Mouse (Mus musculus) telencephalon, adult 2 months (tissue): ENCODE data around the gene Ncl.

ENCODE experiments used
- DNase-seq: peaks from one replicate; pipeline ENCODE4 v3.0.0-alpha.2; 2011; ENCODE audit warnings: low read depth, low spot score

The Ncl gene

DNA sequence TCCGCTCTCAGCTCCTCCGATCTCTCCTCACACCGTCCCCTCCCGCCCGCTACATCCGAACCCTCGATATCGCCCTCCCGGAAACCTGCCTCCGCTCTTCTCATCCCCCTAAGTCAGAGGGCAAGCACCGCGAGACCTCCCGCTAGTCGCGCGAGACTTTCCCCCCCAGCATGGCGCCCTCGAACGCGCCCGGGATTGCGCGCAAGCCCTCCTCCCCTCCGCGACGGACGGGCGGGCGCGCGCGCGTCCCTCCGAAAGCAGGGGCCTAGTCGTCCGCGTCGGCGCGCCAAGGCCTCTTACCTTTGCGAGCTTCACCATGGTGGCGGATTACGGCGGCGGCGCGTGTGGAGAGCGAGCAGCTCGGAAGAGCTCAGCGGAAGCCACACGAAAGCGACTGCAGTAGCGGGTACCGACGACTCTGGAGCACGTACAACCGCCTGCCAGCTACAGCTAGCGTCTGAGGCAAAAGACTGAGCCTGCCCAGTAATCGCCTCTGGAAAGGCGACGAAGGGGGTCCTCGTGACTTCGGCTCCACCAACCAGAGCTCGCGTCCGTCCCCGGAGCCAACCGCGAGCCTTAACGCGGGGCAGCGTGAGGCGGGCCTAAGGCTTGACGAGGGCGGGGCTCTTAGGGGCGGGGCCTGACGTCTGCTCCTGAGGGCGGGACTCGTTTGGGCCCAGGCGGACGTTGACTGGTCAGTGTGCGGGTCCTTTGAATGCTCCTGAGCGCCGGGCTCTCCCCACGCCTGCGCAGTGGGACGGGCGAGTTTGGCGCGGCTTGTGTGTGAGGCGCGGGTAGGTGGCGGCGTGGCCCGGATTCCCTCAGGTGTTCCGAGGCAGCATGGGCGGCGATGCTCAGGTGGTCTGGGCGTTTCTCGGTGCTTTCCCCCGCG, at the start of gene Ncl:
Gene Ncl (minus strand): TSS at position 495 of the 892 bp plus-strand sequence.
- peak; percentile 98 for DNase-seq

DNA sequence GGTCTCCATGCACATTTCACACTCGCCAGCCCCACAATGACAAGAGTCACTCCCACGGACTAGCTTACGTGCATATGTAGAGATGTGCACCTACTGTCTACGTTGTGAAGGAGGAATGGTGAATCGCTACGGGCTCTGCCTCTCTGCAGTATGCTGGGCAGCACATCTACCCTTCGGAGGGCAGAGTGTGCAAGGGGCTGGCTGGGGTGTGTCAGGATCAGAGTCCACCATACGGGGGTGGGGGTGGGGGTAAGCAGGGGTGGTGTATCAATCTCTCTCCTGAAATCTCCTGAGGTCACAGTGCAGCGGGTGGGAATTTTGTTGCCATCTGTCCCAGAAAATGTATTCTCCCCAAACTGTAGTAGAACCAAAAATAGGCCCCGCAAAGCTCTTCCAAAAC, 49.3 kb upstream of the Ncl start:
- DNase-seq: no peak

DNA sequence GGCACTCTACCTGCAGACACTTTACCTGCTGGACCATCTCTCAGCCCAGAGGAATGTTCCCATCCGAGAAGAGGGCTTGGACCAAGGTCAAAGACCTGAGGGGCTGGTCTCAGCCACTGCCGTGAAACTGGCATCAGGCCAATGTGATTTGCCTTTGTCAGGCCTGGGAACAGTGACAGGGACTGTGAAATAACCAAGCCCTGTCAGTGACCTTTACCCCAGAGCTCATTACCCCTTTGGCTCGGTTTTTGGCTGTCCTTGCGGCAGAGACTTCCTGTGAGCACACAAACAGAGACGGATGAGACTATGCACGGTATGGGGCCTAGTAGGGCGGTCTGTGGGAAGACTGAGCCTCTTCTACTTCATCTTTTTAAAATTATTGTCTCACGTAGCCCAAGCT, 47.7 kb upstream of the Ncl start:
- DNase-seq: no peak

DNA sequence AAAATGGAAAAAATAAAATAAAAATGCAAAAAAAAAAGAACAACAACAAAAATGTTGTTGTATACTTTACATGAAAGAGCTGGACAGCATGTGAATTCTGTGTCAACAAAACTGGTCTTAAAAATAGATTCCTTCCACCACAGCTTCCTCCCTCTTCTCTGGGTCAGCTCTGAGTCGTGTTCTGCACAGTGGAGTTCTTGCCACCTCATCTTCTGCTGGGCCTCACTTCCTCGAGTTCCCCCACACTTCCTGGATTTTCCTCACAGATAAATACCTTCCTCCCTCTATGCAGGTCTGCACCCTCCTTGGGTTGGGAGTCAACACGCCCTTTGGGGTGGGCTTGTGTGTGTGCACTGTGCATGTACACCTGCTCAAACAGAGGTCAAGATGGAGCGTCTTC, 47.1 kb upstream of the Ncl start:
- DNase-seq: no peak

DNA sequence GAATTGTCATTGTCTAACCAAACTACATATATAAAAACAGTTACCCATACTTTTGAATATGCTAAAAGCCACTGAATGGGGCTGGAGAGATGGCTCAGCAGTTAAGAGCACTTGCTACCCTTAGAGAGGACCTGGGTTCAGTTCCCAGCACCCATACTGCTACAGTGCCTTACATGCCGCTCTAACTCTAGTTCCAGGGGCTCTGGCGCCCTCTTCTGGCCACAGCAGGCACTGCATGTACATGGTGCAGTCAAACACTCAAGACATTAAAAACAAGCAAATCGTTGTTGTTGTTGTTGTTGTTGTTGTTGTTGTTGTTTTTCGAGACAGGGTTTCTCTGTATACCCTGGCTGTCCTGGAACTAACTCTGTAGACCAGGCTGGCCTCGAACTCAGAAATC, 45.6 kb upstream of the Ncl start:
- no peak for DNase-seq

DNA sequence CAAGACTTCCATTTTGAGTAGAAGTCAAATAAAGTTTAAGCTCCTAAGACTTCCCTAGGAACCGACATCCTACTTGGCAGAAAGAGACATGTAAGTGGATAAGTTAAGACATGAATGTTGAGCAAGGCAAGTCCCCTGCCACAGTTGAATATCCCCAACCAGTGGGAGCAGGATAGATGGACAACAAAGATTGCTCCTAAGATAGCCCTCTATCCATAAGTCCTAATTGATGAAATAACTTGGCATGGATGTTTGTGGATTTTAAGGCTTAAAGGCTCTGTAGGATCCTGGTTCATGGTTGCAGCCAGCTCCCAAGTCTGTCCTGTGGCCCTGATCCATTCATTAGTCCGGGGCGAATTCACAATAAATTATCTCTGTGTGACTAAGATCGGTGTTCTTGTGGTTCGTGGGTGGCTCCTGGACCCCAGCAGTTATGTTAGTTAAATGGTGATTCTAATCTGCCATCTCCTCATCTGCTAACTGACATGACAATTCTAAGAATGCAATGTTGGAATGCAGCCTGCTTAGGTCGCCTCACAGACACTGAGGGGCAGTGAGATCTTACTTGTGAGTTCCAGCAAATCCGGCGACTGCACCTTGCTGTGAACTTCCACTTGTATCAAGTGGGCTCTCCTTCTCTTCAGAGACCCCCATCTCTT, 41.0 kb upstream of the Ncl start:
- no peak for DNase-seq

DNA sequence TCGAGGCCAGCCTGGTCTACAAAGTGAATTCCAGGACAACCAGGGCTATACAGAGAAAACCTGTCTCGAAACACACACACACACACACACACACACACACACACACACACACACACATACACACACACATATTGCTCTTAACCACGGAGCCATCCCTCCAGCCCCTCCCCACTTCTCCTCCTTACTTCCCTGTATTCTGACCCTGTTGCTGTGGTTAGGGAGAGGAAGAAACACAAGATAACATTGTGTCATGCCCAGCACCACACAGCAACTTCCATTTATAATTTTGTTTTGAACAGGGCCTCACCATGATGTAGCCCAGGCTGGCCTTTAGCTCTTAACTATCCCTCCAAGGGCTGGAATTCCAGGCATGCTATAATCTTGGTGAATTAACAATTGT, 40.1 kb upstream of the Ncl start:
- DNase-seq: no peak

DNA sequence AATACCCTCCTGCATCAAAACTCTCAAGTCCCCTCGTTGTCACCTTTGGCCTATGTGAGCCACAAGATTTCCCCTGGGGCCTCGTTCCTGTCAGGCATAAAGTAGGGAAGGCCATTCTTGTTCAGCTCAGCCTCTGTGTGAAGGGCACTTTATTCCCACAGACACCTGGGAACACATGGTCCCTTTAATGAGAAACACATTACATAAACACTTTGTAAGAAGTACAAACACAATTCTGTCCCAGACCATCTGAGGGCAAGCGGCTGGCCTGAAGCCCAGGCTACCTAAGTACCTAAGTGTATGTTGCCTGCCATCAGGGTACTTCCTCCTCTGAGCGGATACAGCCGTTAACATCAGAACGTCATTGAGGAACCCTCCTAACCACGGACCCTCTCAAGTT, 39.0 kb upstream of the Ncl start:
- no peak for DNase-seq

DNA sequence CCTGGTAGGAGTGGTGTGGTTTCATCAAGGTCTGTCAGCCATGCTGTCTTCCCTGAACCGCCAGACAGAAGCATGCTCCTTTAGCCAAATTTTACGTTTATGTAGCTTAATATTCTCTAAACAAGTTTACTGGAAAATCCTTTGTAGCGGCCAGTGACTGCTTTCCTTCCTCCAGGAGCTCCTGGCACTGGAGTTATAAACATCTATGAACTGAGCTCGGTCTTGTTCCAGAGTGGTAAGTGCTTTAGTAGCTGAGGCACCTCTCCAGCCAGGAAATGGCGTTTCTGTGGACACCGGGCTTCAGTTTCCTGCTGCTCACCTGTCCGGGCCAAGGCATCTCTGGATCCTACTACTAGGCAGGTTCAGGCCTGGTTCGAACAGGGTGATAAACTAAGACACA, 38.4 kb upstream of the Ncl start:
- no peak for DNase-seq

DNA sequence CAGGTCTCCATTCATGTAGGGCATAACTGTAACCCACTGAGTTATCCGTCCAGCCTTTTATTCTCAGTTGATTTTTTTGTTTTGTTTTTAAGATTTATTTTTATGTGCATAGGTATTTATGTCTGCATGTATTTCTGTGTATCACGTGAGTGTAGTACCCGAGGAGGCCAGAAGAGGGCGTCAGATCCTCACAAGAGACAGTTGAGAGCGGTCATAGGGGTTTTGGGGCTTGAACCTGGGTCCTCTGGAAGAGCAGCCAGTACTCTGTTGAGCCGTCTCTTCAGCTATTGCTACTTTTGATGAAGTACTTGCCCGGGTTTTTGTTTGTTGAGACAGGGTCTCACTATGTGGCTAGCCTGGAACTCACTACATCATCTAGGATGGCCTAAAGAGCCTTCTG, 36.7 kb upstream of the Ncl start:
- DNase-seq: no peak

DNA sequence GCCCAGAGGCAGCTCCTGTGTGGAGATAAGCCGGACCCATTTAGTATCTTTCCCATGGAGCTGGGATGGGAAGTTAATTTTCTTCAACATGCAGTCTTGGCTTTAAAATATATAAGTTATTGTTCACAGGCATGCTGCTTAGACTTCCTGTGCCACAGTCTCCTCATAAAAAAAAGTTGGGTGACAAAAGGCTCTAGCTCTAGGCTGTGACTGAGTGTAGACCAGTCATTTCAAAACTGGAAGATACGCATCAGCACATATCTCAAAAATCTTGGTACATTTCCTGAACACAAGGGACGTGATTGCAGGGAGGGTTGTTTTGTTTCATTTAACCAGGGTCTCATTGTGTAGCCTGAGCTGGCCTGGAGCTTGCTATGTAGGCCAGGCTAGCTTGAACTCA, 35.0 kb upstream of the Ncl start:
- DNase-seq: no peak

DNA sequence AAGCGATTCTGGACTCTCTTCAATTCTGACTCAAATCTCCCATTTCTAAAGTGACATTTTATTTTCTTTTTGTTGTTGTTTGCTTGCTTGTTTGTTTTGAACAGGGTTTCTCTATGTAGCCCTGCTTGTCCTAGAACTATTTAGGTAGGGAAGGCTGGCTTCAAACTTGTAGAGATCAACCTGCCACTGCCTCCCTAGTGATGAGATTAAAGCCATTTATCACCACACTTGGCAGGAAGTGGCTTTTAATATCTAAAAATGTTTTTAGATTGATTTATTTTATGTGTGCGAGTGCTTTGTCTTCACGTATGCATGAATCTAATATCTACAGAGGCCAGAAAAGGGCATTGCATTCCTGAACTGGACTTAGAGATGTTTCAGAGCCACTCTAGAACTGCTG, 34.0 kb upstream of the Ncl start:
- DNase-seq: no peak

DNA sequence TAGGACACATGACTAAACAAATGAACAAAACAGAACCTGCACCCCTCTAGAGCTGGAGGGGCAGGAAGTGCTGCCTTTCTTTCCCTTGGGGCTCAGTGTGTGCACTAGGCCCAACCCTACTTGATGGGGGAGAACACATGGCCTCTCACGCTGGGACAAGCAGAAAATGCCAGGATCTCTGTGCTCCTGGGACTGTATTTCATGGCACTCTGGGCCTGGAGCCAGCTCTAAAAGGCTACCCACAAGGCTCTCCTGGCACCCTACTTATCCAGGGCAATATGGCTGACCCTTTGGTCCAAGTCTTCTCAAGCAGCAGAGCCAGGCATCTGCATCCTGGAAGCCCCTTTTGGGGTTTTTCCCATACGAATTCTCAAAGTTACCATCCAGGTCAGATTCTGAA, 32.2 kb upstream of the Ncl start:
- no peak for DNase-seq

DNA sequence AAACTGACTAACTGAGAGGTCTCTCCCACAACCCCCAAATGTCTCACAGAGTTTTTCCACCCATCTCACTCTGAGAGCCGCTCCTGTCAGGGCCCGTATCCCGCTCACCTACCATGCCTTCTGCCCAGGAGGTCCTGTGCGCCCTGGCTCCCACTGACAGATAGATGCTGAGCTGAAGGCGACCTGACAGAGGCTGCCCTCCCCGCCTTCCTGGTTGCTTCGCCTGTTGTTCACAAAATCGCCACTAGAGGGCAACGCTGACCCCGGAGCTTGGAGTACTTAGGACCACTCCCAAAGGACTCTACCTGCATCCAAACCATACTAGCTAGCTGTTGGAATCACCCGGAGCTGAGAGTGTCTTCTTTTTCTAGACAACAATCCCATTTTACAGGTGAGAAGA, 30.0 kb upstream of the Ncl start:
- DNase-seq: no peak

DNA sequence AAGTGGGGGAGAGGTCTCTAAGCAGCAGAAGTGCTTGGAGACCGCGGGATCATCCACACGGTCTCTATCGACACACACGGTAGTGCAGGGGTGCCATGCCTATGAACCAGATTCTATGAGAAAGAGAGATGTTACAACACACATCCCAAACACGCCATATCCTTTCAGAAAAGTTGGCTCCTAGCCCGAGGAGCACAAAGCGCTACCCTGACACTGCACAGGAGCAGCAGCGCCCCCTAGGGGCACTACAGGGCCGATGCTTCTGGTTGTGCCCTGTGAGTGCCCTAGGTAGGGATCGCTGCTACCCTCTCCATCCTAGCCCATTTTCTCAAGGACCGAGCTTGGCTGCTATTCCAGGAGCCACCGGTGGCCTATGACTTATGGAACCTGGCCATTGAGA, 21.8 kb upstream of the Ncl start:
- no peak for DNase-seq

DNA sequence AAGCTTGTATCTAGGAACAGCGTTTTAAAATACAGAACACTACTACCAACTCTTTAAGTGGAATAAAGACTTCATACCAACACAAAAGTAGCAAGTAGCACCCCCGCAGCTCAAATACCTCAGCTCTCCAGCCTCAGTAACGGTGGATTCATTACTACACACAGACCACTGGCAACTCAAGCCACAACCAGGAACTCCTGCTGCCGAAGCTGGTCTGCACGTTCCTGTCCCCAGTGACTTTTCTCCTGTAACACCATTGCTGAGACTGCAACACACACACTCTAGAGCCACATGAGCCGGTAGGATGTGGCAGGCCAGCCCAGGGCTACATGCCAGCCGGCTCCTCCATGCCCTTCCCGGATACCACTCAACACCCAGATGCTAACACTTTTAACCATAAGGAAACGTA, 20.0 kb upstream of the Ncl start:
- DNase-seq: no peak

DNA sequence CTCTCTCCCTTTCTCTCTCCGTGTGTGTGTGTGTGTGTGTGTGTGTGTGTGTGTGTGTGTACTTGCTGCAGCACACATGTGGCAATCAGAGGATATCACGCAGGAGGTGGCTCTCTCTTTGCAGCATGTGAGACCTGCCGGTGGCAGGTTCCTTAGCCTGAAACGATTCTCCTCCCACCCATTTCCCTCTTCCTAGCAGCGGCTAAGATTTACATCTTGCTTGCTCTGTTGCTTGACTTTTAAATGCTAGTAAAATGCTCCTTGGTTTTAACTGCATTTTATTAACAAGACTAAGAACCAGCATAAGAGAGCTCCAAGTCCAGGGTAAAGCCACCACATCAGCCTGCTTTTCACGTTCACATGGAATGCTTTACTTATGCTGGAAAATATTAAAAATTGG, 19.5 kb upstream of the Ncl start:
- DNase-seq: peak; percentile 58

DNA sequence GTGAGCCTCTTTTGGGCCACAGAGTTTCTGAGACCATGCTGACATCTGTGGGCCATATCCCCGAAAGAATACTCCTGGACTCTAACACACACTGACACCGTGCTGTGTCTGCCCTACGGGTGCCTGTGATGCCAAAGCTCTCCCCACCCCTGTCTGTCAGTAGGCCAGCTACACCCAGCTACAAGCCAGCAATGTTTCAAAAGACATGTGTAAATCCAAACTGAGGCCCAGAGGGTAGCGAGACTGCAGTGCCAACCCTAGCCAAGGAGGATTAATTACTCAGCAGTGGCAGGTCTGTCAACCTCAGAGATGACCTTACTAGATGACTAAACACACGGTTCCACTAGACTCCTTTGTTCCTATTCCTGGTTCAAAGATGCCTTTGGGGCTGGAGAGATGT, 17.2 kb upstream of the Ncl start:
- no peak for DNase-seq

DNA sequence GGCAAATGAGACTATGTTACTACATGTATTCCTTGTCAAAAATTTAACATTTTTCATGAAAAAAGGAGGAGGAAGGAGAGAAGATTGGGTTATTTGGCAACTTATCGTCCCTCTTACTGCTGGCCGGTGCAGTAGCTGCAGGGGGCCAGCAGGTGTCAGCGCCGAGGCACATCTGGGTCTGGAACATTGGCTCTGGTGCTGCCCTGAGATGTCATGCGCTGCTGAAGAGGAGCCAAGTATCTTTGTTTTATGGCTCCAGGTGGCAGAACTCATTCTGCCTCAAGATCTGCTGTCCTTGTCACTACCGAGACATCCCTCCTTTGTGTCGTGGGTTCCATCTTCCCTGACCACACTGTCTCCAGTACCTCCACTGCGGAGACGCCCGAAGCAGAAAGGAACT, 12.8 kb upstream of the Ncl start:
- DNase-seq: no peak

DNA sequence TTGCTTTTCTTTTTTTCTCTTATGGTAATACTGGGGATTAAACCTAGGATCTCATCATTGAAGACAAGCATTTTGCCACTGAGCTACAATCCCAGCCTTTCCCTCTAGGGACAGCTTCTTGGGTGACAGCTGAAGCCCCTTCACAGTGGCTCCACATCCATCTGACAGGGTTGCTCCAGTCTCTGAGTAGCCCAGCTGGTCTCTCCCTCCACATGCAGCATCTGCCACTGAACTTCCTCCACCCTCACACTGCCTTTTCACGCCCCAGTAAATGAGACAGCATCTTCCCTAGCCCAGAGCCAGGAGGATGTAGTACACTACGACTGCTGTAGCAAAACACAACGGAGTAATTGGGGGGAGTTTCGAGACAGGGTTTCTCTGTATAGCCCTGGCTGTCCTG, 8.9 kb upstream of the Ncl start:
- DNase-seq: no peak

DNA sequence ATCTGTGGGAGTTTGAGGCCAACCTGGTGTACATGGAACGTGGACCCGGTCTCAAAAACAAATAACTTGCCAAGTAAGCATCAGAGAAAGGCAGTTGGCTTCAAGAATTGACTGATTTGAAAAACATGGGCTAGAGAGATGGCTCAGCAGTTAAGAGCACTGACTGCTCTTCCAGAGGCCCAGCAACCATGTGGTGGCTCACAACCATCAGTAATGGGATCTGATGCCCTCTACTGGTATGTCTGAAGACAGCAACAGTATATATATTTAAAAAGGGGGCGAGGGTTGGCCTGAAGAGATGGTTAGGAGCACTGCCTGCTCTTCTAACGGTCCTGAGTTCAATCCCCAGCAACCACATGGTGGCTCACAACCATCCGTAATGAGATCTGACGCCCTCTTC, 4.5 kb upstream of the Ncl start:
- DNase-seq: no peak

DNA sequence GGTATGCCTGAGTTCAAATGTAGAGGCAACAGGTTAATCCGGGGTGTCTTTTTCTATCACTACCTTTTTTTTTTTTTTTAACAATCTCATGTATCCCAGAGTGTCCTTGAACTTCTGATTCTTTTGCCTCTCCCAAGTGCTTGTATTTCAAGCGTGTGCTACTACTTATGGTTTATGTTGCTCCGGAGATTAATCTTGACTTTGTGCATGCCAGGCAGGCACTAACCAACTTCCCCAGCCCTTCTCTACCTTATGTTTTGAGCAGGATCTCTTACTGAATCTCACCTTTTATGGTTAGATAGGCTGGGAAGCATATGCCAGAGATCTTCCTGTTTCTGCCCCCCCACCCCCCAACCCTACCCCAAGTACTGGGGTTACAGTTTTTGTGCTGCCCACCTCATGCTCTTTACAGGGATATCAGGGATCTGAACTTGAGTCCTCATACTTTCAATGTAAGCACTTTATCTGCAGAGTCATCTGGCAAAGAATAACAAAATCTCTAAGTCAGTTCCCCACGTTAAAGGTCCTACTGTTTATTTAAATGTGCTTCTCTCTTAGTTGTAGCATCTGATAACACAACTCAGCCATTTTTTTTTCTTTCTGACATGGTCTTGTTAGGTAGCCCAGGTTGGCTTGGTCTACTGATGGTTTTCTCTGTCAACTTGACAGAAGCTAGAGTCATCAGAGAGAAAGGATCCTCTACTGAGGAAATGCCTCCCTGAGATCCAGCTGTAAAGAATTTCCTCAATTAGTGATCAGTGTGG, 2.8 kb upstream of the Ncl start:
- DNase-seq: no peak

DNA sequence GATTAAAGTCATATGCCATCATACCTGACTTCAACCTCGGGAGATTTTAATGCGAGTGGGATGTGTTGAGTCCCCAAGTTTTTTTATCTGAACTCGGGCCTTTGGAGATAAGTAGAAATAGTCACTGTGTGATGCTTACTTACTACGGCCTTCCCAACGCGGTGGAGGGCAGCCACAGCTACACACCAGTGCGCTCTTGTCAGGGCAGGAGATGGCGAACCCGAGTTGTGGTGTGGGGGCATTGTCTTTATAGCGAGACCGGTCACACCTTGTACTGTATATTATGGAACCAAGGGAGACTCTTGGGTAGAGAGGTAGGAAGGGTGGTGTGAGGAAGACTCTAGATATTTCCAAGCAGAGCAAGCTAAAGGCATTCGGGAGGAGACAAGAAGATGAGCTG, 1.2 kb upstream of the Ncl start:
- DNase-seq: no peak
